Mouse (Mus musculus): ENCODE data around the gene Grap. TPM values are rescaled to one million over a fixed set of nuclear protein-coding genes. Genes with fewer than 3 reads are reported as not detected.

Gene Grap
- polyA plus RNA-seq, 1 experiment from 2014 or later: 6.8 TPM

GRCm38 (mm10) chr11:61659011-61659858 lies 6.2 kb downstream of the Grap start:
- H3K27ac ChIP-seq (replicated peaks; ENCODE audit: low read depth, low read length): no peak overlapping the region
- H3K9me3 ChIP-seq (ENCODE audit: control insufficient read depth, low read length): no peaks in the 10 kb centered on the region
- H3K4me1 ChIP-seq (ENCODE audit: control insufficient read depth, insufficient read depth, low read length): no peaks in the 10 kb centered on the region
- no peaks in the 10 kb centered on the region for H3K36me3 ChIP-seq (ENCODE audit: control insufficient read depth, insufficient read depth, low read length)
- no peaks in the 10 kb centered on the region for H3K27me3 ChIP-seq (ENCODE audit: control insufficient read depth, insufficient read depth, low read length)
- H3K4me3 ChIP-seq (replicated peaks; ENCODE audit: low read depth, low read length): no peak overlapping the region
- 86% methylated on average over 4 of the region's 4 CpGs for whole genome bisulfite sequencing
- no peak for ATAC-seq (ENCODE audit: low FRiP score, low TSS enrichment)
- H3K9ac ChIP-seq (replicated peaks; ENCODE audit: low read length): no peak overlapping the region
- H3K4me2 ChIP-seq (ENCODE audit: low read length): no peak overlapping the region
- DNase-seq: no peak

- Histone ChIP-seq H3K4me2 (ENCODE audit: low read length) (no peak overlapping the region), H3K4me3 (replicated peaks; ENCODE audit: low read depth, low read length) (no peak overlapping the region), H3K9me3 (ENCODE audit: control insufficient read depth, low read length) (no peaks in the 10 kb centered on the region), H3K27ac (replicated peaks; ENCODE audit: low read depth, low read length) (no peak overlapping the region), H3K27me3 (ENCODE audit: control insufficient read depth, insufficient read depth, low read length) (no peaks in the 10 kb centered on the region), H3K9ac (replicated peaks; ENCODE audit: low read length) (no peak overlapping the region), H3K36me3 (ENCODE audit: control insufficient read depth, insufficient read depth, low read length) (no peaks in the 10 kb centered on the region), H3K4me1 (ENCODE audit: control insufficient read depth, insufficient read depth, low read length) (no peaks in the 10 kb centered on the region)
- ATAC-seq (ENCODE audit: low FRiP score, low TSS enrichment) (no peak), DNase-seq (no peak)
- 87% methylated on average over 8 of the region's 8 CpGs for WGBS
Measured at GRCm38 (mm10) chr11:61660001-61660400, 6.9 kb downstream of the Grap start.

GRCm38 (mm10) chr11:61660806-61661392 lies 7.8 kb downstream of the Grap start:
- H3K36me3 ChIP-seq (ENCODE audit: control insufficient read depth, insufficient read depth, low read length): no peaks in the 10 kb centered on the region
- ATAC-seq (ENCODE audit: low FRiP score, low TSS enrichment) (no peak), DNase-seq (no peak)
- 75% methylated on average over 7 of the region's 7 CpGs for WGBS
- H3K9me3 ChIP-seq (ENCODE audit: control insufficient read depth, low read length): no peaks in the 10 kb centered on the region
- no peaks in the 10 kb centered on the region for H3K27me3 ChIP-seq (ENCODE audit: control insufficient read depth, insufficient read depth, low read length)
- no peaks in the 10 kb centered on the region for H3K4me1 ChIP-seq (ENCODE audit: control insufficient read depth, insufficient read depth, low read length)
- H3K27ac ChIP-seq (replicated peaks; ENCODE audit: low read depth, low read length): no peak overlapping the region
- no peak overlapping the region for H3K9ac ChIP-seq (replicated peaks; ENCODE audit: low read length)
- H3K4me2 ChIP-seq (ENCODE audit: low read length): no peak overlapping the region
- H3K4me3 ChIP-seq (replicated peaks; ENCODE audit: low read depth, low read length): no peak overlapping the region

- no peak overlapping the region for H3K27ac ChIP-seq (replicated peaks; ENCODE audit: low read depth, low read length)
- H3K4me2 ChIP-seq (ENCODE audit: low read length): no peak overlapping the region
- no peaks in the 10 kb centered on the region for H3K27me3 ChIP-seq (ENCODE audit: control insufficient read depth, insufficient read depth, low read length)
- H3K9ac ChIP-seq (replicated peaks; ENCODE audit: low read length): no peak overlapping the region
- no peaks in the 10 kb centered on the region for H3K9me3 ChIP-seq (ENCODE audit: control insufficient read depth, low read length)
- H3K4me1 ChIP-seq (ENCODE audit: control insufficient read depth, insufficient read depth, low read length): no peaks in the 10 kb centered on the region
- H3K4me3 ChIP-seq (replicated peaks; ENCODE audit: low read depth, low read length): no peak overlapping the region
- DNase-seq: no peak
- no peak for ATAC-seq (ENCODE audit: low FRiP score, low TSS enrichment)
- WGBS: 89% methylated on average over 5 of the region's 5 CpGs
- no peaks in the 10 kb centered on the region for H3K36me3 ChIP-seq (ENCODE audit: control insufficient read depth, insufficient read depth, low read length)
Measured at GRCm38 (mm10) chr11:61662189-61662588, 9.1 kb downstream of the Grap start.

GRCm38 (mm10) chr11:61665401-61665800 lies 12.3 kb downstream of the Grap start:
- H3K27ac ChIP-seq (replicated peaks; ENCODE audit: low read depth, low read length): no peak overlapping the region
- no peak overlapping the region for H3K4me3 ChIP-seq (replicated peaks; ENCODE audit: low read depth, low read length)
- no peaks in the 10 kb centered on the region for H3K27me3 ChIP-seq (ENCODE audit: control insufficient read depth, insufficient read depth, low read length)
- no peak for ATAC-seq (ENCODE audit: low FRiP score, low TSS enrichment)
- no peaks in the 10 kb centered on the region for H3K9me3 ChIP-seq (ENCODE audit: control insufficient read depth, low read length)
- no peaks in the 10 kb centered on the region for H3K36me3 ChIP-seq (ENCODE audit: control insufficient read depth, insufficient read depth, low read length)
- H3K4me1 ChIP-seq (ENCODE audit: control insufficient read depth, insufficient read depth, low read length): no peaks in the 10 kb centered on the region
- no peak overlapping the region for H3K9ac ChIP-seq (replicated peaks; ENCODE audit: low read length)
- no peak for DNase-seq
- 84% methylated on average over 4 of the region's 4 CpGs for WGBS
- no peak overlapping the region for H3K4me2 ChIP-seq (ENCODE audit: low read length)

GRCm38 (mm10) chr11:61665991-61666799 lies 13.1 kb downstream of the Grap start:
- 50% methylated on average over 7 of the region's 7 CpGs for WGBS
- Histone ChIP-seq H3K9ac (replicated peaks; ENCODE audit: low read length) (no peak overlapping the region), H3K27me3 (ENCODE audit: control insufficient read depth, insufficient read depth, low read length) (no peaks in the 10 kb centered on the region), H3K4me3 (replicated peaks; ENCODE audit: low read depth, low read length) (no peak overlapping the region), H3K27ac (replicated peaks; ENCODE audit: low read depth, low read length) (no peak overlapping the region), H3K36me3 (ENCODE audit: control insufficient read depth, insufficient read depth, low read length) (no peaks in the 10 kb centered on the region), H3K4me1 (ENCODE audit: control insufficient read depth, insufficient read depth, low read length) (no peaks in the 10 kb centered on the region), H3K4me2 (ENCODE audit: low read length) (no peak overlapping the region), H3K9me3 (ENCODE audit: control insufficient read depth, low read length) (no peaks in the 10 kb centered on the region)
- DNase-seq (peak; percentile 66), ATAC-seq (ENCODE audit: low FRiP score, low TSS enrichment) (no peak)

- H3K27ac ChIP-seq (replicated peaks; ENCODE audit: low read depth, low read length): no peak overlapping the region
- no peaks in the 10 kb centered on the region for H3K36me3 ChIP-seq (ENCODE audit: control insufficient read depth, insufficient read depth, low read length)
- H3K4me2 ChIP-seq (ENCODE audit: low read length): no peak overlapping the region
- ATAC-seq (ENCODE audit: low FRiP score, low TSS enrichment) (no peak), DNase-seq (no peak)
- no peak overlapping the region for H3K4me3 ChIP-seq (replicated peaks; ENCODE audit: low read depth, low read length)
- 77% methylated on average over 5 of the region's 5 CpGs for WGBS
- no peaks in the 10 kb centered on the region for H3K4me1 ChIP-seq (ENCODE audit: control insufficient read depth, insufficient read depth, low read length)
- H3K9ac ChIP-seq (replicated peaks; ENCODE audit: low read length): no peak overlapping the region
- H3K27me3 ChIP-seq (ENCODE audit: control insufficient read depth, insufficient read depth, low read length): no peaks in the 10 kb centered on the region
- H3K9me3 ChIP-seq (ENCODE audit: control insufficient read depth, low read length): no peaks in the 10 kb centered on the region
Measured at GRCm38 (mm10) chr11:61667248-61667647, 14.2 kb downstream of the Grap start.

GRCm38 (mm10) chr11:61667782-61668181 lies 14.7 kb downstream of the Grap start:
- Histone ChIP-seq H3K36me3 (ENCODE audit: control insufficient read depth, insufficient read depth, low read length) (no peaks in the 10 kb centered on the region), H3K9me3 (ENCODE audit: control insufficient read depth, low read length) (no peaks in the 10 kb centered on the region), H3K27me3 (ENCODE audit: control insufficient read depth, insufficient read depth, low read length) (no peaks in the 10 kb centered on the region), H3K4me3 (replicated peaks; ENCODE audit: low read depth, low read length) (no peak overlapping the region), H3K4me2 (ENCODE audit: low read length) (no peak overlapping the region), H3K27ac (replicated peaks; ENCODE audit: low read depth, low read length) (no peak overlapping the region), H3K9ac (replicated peaks; ENCODE audit: low read length) (no peak overlapping the region), H3K4me1 (ENCODE audit: control insufficient read depth, insufficient read depth, low read length) (no peaks in the 10 kb centered on the region)
- ATAC-seq (ENCODE audit: low FRiP score, low TSS enrichment) (no peak), DNase-seq (no peak)
- 87% methylated on average over 5 of the region's 5 CpGs for WGBS

Data from midbrain, embryonic 14.5 days (tissue).